Mouse (Mus musculus) brain, adult 10 weeks (tissue): ENCODE results near the gene Exosc7. TPM values are rescaled to one million over a fixed set of nuclear protein-coding genes. Genes with fewer than 3 reads are reported as not detected.

ENCODE experiments used
- polyA plus RNA-seq: library from polyadenylated mRNA; stranded (reverse); fragments of 350-450 nt; fragmentation: Illumina TruSeq; extraction: RNeasy Lipid Tissue Mini Kit (QIAGEN cat#74804); gene quantifications from one replicate; pipeline ENCODE4 v1.2.3, GENCODE M21; 2015; ENCODE audit warnings: low read depth, low replicate concordance

Gene Exosc7
- polyA plus RNA-seq, result 43.0 TPM

GRCm38 (mm10) chr9:123112805-123113521 is at the start of gene Exosc7, which contains the start of gene Zdhhc3:
Gene Exosc7, plus strand, starts transcription at chr9:123113215.
Gene Zdhhc3, minus strand, starts transcription at chr9:123113205.

GRCm38 (mm10) chr9:123150241-123151020 is 37.4 kb downstream of the Exosc7 start, which contains the start of gene Clec3b:
Gene Clec3b, plus strand, starts transcription at chr9:123150946.

Other genes starting within 250 kb of the Exosc7 start
- gene Zfp445, start 247.2 kb upstream of the Exosc7 start, polyA plus RNA-seq, result 134 TPM
- gene Zkscan7, start 227.5 kb upstream of the Exosc7 start, polyA plus RNA-seq, result 5.0 TPM
- gene Zfp105, start 190.1 kb upstream of the Exosc7 start, polyA plus RNA-seq, result 6.2 TPM
- 32.2 TPM for gene 1110059G10Rik, start 162.2 kb upstream of the Exosc7 start, polyA plus RNA-seq
- gene Kif15, start 162.2 kb upstream of the Exosc7 start, polyA plus RNA-seq, result 0.79 TPM
- 34.5 TPM for gene Tmem42, start 91.9 kb upstream of the Exosc7 start, polyA plus RNA-seq
- 0.59 TPM for gene Tgm4, start 78.5 kb upstream of the Exosc7 start, polyA plus RNA-seq
- 58.8 TPM for gene Zdhhc3, start within 50 bp of the Exosc7 start, polyA plus RNA-seq
- 4.0 TPM for gene Clec3b, start 37.7 kb downstream of the Exosc7 start, polyA plus RNA-seq
- gene Cdcp1, start 102.8 kb downstream of the Exosc7 start, polyA plus RNA-seq, result 0.36 TPM
- 48.5 TPM for gene Tmem158, start 147.5 kb downstream of the Exosc7 start, polyA plus RNA-seq